Mouse (Mus musculus) naive thymus-derived CD4-positive, alpha-beta T cell, adult 2 months (primary cell): ENCODE measurements around the gene Sppl2b.
A peak's percentile ranks its signal among the peaks of the same experiment; 100 is the strongest.

ENCODE experiments used
- DNase-seq: peaks from one replicate; pipeline ENCODE4 v3.0.0-alpha.2; 2011; ENCODE audit warnings: low read depth

Sppl2b gene

DNA sequence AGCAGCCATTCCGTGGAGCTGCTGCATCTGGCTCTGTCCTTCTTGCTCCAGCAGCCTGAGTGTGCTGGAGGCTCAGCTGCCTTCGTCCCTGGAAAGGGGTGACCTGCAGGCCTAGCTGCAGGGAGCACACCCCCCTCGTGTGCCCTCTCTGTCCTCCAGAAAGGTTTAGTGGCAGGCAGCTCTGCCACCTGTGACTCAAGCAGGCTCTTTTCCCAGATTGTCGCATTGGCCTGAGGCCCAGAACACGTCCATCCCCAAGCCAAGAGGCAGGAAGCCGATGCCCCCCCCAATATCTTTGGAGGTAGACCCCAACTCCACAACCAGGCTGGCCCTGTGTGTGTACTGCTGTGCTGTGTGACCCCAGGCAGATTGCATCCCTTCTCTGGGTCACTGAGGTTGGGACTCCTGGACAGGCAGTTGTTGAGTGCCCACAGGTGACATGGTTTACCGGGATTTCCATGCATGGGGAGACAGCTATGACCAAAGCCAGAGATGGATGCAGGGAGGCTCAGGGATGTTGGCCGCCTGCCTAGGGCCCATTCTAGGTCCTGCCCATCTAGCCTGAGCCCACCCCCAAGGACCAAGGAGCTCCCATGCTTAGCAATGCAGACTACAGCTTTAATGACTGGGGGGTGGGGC, 9.9 kb upstream of the Sppl2b start:
- DNase-seq, result no peak

GRCm38 (mm10) chr10:80845732-80846131, 9.3 kb upstream of the Sppl2b start:
- no peak for DNase-seq

- DNase-seq, result peak; percentile 84
Observed at GRCm38 (mm10) chr10:80848571-80848970, 6.5 kb upstream of the Sppl2b start.

GRCm38 (mm10) chr10:80855749-80856073, 636 bp downstream of the Sppl2b start:
- no peak for DNase-seq

GRCm38 (mm10) chr10:80856267-80856666, 1.2 kb downstream of the Sppl2b start:
- peak; percentile 36 for DNase-seq

GRCm38 (mm10) chr10:80856908-80857307, 1.8 kb downstream of the Sppl2b start:
- no peak for DNase-seq

- DNase-seq, result no peak
Observed at GRCm38 (mm10) chr10:80857386-80857785, 2.3 kb downstream of the Sppl2b start.

- no peak for DNase-seq
Observed at GRCm38 (mm10) chr10:80857848-80858247, 2.8 kb downstream of the Sppl2b start.

- no peak for DNase-seq
Observed at GRCm38 (mm10) chr10:80858350-80858935, 3.4 kb downstream of the Sppl2b start.

- no peak for DNase-seq
Observed at GRCm38 (mm10) chr10:80862305-80862704, 7.2 kb downstream of the Sppl2b start.

GRCm38 (mm10) chr10:80864446-80864845, 9.4 kb downstream of the Sppl2b start:
- no peak for DNase-seq

- DNase-seq, result no peak
Observed at GRCm38 (mm10) chr10:80870993-80871392, 15.9 kb downstream of the Sppl2b start.

DNA sequence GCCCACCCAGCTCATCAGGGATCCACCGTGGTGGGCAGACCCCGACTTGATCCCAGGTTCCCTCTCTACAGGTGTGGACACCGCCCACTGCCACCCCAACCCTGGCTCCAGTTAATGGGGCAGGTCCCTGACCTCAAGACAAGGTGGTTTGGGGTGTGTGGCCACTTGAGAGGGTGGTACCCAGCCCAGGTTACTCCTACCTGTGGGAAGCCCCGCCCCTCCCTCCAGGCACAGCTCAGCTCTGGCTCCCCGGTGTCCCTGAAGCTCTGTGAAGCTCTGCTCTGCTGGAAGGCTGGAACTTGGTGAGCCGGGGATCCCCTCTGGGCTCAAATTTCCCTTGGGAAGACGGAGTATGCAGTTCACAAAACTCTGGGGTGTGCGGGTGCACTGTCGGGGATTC, 16.5 kb downstream of the Sppl2b start, which contains the start of gene Tmprss9:
TSS of gene Tmprss9 (plus strand) at position 268 of the 400 bp plus-strand sequence.
- DNase-seq, result no peak

DNA sequence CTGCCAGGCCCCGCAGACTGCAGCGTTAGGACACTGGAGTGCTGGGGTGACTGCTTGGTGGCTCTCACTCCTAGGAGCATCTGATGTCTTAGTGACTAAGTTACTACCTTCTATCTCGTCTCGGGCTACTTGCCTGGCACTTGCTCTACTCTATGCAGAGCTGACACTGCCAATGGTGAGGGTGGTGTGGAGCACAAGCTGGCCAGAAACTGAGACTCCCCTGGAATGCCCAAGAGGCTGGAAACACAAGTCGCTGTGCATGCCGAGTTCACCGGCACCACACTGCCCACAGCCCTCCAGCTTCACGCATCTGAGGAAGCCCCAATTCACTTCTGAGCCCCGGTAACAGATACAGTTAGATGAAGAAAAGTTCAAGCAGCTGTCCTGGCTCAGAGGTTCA, 19.0 kb downstream of the Sppl2b start:
- DNase-seq, result no peak

DNA sequence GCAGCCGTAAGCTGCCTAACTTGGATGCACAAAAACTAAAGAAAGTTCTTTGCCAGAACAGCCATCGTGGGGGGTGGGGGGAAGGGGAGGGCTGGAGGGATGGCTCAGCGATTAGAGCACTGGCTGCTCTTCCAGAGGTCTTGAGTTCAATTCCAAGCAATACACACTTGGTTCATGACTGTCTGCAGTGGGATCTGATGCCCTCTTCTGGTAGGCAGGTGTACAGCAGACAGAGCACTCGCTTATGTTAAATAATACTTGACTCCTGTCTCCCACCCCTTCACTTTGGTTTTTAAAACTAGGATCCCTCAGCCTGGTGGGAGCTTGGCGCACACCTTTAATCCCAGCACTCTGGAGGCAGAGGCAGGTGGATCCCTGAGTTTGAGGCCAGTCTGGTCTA, 21.0 kb downstream of the Sppl2b start:
- DNase-seq, result peak; percentile 83

DNA sequence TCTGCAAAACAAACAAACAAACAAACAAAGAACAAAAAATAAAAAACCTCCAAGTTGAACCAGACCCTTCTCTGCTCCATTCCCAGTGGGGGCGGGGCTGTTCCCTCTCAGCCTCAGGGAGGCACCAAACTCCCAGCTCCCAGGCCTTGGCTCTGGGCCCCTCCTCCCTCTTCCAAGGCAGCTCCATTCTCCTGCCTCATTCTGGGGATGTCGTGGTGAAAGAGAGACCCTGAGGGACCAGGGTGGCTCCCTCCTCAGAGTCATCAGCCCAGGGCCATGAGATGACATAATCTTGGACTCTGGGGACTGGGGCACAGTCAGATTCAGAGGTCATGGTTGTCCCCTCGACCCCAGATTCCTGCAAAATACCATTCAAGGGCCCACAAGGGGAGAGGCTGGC, 21.5 kb downstream of the Sppl2b start:
- no peak for DNase-seq

DNA sequence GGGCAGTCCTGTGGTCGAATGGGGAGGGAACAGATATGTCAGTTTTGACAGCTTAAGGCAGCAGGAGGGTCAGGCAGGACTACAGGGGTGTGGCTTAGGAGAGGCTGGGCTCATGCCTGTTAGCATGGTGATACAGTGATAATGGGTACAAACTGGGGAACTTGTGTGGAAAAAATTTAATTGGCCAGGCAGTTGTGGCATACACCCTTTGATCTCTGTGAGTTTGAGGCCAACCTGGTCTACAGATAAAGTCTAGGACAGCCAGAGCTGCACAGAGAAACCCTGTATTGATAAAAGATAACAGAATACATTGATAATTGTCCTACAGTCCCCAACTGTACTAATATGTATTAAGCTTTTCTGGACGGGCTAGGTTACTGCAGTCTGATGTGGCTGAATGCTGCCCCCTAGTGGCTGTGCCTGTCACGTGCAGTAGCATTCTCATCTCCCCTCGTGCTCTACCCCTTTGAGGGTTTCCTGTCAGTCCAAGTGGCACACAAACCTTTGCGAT, 25.1 kb downstream of the Sppl2b start:
- peak; percentile 84 for DNase-seq

DNA sequence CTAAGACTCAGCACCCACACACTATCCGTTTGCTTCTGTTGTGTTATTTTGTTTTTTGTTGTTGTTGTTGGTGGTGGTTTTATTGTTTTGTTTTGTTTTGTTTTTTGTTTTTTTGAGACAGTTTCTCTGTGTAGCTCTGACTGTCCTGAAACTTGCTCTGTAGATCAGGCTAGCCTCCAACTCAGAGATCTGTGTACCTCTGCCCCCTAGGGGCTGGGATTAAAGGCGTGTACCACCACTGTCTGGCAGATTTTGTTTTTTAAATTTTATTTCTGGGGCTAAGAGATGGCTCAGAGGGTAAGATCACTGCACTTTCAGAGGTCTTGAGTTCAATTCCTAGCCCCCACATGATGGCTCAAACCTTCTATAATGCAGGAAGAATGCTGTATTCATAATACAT, 25.8 kb downstream of the Sppl2b start:
- peak; percentile 63 for DNase-seq

GRCm38 (mm10) chr10:80881301-80881700, 26.2 kb downstream of the Sppl2b start:
- peak; percentile 88 for DNase-seq

GRCm38 (mm10) chr10:80887181-80887580, 32.1 kb downstream of the Sppl2b start:
- DNase-seq, result no peak

- no peak for DNase-seq
Observed at GRCm38 (mm10) chr10:80895100-80895499, 40.0 kb downstream of the Sppl2b start.

GRCm38 (mm10) chr10:80895697-80896096, 40.6 kb downstream of the Sppl2b start:
- no peak for DNase-seq

DNA sequence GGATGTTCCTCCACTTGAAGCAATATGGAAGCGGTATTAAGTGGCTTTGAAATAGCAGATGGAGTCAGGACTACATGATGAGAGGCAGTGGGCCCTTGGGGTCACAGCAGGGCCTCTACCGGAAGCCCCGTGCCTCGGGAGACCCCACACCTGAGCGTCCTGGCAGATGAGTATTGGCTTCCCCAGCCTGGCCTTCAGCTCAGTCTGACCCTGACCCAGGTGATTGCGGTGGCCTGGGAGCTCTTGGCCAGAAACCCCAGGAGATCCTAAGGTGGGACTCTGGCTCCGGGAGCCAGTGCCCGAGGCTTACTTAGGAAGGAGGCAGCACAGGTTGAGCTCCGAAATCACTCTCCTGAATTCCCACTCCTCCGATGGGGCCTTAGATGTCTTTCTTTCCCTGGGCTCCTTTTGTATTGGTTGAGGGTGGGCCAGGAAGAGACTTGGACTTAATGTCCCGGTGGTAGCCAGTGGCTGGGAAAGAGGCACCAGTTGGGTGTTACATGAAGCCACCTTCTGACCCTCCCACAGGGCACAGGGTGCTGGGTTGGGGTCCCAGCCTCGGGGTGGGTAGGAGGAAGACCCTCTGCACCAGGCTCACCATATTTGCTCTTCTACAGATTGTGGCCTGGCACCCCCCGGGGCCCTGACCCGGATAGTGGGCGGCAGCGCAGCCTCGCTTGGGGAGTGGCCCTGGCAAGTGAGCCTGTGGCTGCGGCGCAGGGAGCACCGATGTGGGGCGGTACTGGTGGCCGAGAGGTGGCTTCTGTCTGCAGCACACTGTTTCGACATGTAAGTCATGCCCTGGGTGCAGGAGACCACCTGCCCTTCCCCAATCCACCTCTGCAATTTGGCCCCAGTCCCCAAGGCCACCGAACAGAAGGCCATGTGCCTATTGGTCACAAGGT, 41.8 kb downstream of the Sppl2b start:
- no peak for DNase-seq
